Mouse (Mus musculus) liver, embryonic 14.5 days (tissue): ENCODE results near the gene Ino80b. TPM values are rescaled to one million over a fixed set of nuclear protein-coding genes. Genes with fewer than 3 reads are reported as not detected.

ENCODE experiments used
- ATAC-seq: fragments of 200-750 bp; cut with Nextera tagmentation; 2 replicates; pipeline ENCODE4 v1.8.0; 2017; ENCODE audit warnings: moderate number of reproducible peaks, mild to moderate bottlenecking, moderate library complexity; ENCODE audit not compliant: insufficient read depth
- DNase-seq, 3 experiments: peaks; one replicate each; pipeline ENCODE4 v3.0.0-alpha.2; 2012 to 2013; ENCODE audit warnings: low read depth in 3 of 3, low spot score in 3 of 3
- H3K27ac ChIP-seq: fragments of 300-500 bp; sonication (generic); 2 replicates; pipeline ENCODE4 v1.5.1; 2014; ENCODE audit warnings: moderate library complexity, mild to moderate bottlenecking, control low read depth, inconsistent platforms
- H3K27me3 ChIP-seq: fragments of 300-500 bp; sonication (generic); 2 replicates; pipeline ENCODE4 v1.6.1; 2014; ENCODE audit warnings: mild to moderate bottlenecking, low read length, moderate library complexity; ENCODE audit not compliant: control insufficient read depth, insufficient read depth
- H3K36me3 ChIP-seq: fragments of 300-500 bp; sonication (generic); replicated peaks from 2 replicates; pipeline ENCODE4 v1.6.1; 2014; ENCODE audit warnings: low read depth; ENCODE audit not compliant: control insufficient read depth, insufficient read depth
- H3K4me1 ChIP-seq, 2 experiments: fragments of 200-500 bp in 1 of 2; fragments of 300-500 bp in 1 of 2; sonication (generic) in 1 of 2; replicated peaks; 2 replicates each; pipeline ENCODE4 v1.6.1; 2012 to 2014; ENCODE audit warnings: antibody characterized with exemption in 1 of 2, inconsistent platforms in 1 of 2, low read length in 1 of 2; ENCODE audit not compliant: control insufficient read depth in 2 of 2, insufficient read depth in 2 of 2
- H3K4me2 ChIP-seq: fragments of 300-500 bp; sonication (generic); 2 replicates; pipeline ENCODE4 v1.6.1; 2014; ENCODE audit warnings: low read depth, mild to moderate bottlenecking, control low read depth, moderate library complexity
- H3K4me3 ChIP-seq, 2 experiments: fragments of 200-500 bp in 1 of 2; fragments of 300-500 bp in 1 of 2; sonication (generic) in 1 of 2; 2 replicates each; pipeline ENCODE4 v1.5.1; 2012 to 2014; ENCODE audit warnings: low read depth in 2 of 2, low read length in 2 of 2, mild to moderate bottlenecking in 2 of 2, control low read depth in 1 of 2, inconsistent platforms in 1 of 2, moderate library complexity in 1 of 2; ENCODE audit not compliant: insufficient read depth in 1 of 2
- H3K9ac ChIP-seq: fragments of 300-500 bp; sonication (generic); replicated peaks from 2 replicates; pipeline ENCODE4 v1.6.1; 2014; ENCODE audit warnings: mild to moderate bottlenecking, control low read depth, moderate library complexity
- H3K9me3 ChIP-seq: fragments of 300-500 bp; sonication (generic); 2 replicates; pipeline ENCODE4 v1.6.1; 2016; ENCODE audit warnings: low read length, mixed read lengths; ENCODE audit not compliant: control insufficient read depth
- CTCF ChIP-seq: IDR thresholded peaks from 2 replicates; pipeline ENCODE4 v1.5.1; 2016; ENCODE audit warnings: antibody characterized with exemption, low read depth, control low read depth
- EP300 ChIP-seq: IDR thresholded peaks from 2 replicates; pipeline ENCODE4 v1.6.1; 2016; ENCODE audit warnings: antibody characterized with exemption, low read depth
- WGBS: fragments of 180-500 bp; shearing (Covaris S2); extraction: QIAGEN DNeasy Blood & Tissue Kit; methylation state at CpG from one replicate; pipeline ENCODE4 v1.1.7; 2014; ENCODE audit not compliant: insufficient replicate concordance; 5-methylcytosine and 5-hydroxymethylcytosine counted together
- polyA plus RNA-seq, 2 experiments: library from polyadenylated mRNA; depleted of rRNA in 1 of 2; stranded (reverse) in 1 of 2; unstranded in 1 of 2; fragments of >200 nt; fragmentation: Nextera tagmentation in 1 of 2; extraction: Ambion mirVana in 1 of 2; gene quantifications; 2 replicates each; pipeline versions ENCODE4 v1.2.1 to v1.2.3; 2012 to 2014

Ino80b gene
- polyA plus RNA-seq, 2 experiments: 4.4 to 11.6 TPM

- Histone ChIP-seq H3K27me3 (no peaks in the 10 kb centered on the region), H3K4me2 (peak overlapping the region; percentile 96), H3K27ac (no peak overlapping the region), H3K9me3 (no peaks in the 10 kb centered on the region), H3K36me3 (no peaks in the 10 kb centered on the region), H3K4me3 (no peak overlapping the region; a peak in 1 of 4 replicates), H3K4me1 (peaks cover 20 to 30% of the 10 kb centered on the region in 2 experiments), H3K9ac (no peak overlapping the region)
- ATAC-seq (no peak), DNase-seq (no peak)
- WGBS: 90% methylated on average over 5 of the region's 5 CpGs
- TF ChIP-seq CTCF (no peak), EP300 (no peak)
Observed at GRCm38 (mm10) chr6:83122961-83123360, 2.3 kb downstream of the Ino80b start.

DNA sequence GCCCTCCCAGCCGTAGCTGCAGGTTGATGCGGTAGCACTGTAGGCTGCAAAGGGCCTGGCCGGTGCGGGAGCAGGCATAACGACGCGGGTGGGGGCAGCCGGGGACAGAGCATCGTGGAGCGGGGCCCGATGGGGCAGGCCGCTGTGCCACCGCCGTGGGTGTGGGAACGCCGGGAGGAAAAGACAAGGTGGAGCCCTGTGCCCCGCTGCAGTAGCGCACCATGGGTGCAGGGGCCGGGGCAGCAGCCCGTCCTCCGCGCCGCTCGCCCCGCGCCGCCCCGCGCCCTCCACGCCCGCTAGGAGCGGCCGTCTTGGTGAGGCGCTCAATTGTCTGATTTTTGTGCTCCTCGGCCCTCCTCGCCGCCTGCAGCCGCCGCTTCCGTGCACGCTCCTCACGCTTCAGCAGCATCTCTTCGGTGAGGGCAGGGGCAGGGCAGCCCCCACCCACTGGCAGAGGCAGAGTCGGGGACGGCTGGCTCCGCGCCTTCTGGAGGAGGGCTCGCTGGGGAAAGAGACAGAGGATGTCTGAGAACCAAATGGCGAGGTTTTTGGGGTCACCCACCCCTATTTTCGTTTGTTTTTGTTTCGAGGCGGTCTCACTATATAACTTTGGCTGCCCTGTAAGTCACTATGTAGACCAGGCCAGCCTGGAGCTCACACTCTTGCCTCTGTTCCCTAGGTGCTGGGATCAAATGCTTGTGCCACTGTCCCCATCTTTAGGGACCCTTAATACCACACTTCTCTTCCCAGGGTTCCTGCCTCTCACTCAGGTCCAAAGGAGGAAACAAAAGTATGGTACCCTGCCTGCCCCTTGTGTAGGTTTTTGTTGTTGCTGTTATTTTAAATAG, 3.1 kb downstream of the Ino80b start:
- 3% methylated on average over 52 of the region's 52 CpGs for WGBS
- ATAC-seq (peak; percentile 46), DNase-seq (no peak)
- H3K27ac ChIP-seq: peak overlapping the region; percentile 84
- peak overlapping the region; percentile 71 for H3K9ac ChIP-seq
- peaks cover 20 to 30% of the 10 kb centered on the region in 2 experiments for H3K4me1 ChIP-seq
- peak overlapping the region; percentile 96 for H3K4me2 ChIP-seq
- no peak for TF ChIP-seq EP300
- 0 out of 2 replicates have a peak, but pooled peaks have one; percentile 15 for TF ChIP-seq CTCF
- H3K36me3 ChIP-seq: peaks cover 4% of the 10 kb centered on the region
- no peaks in the 10 kb centered on the region for H3K27me3 ChIP-seq
- peak overlapping the region; percentile 67 to 91 for H3K4me3 ChIP-seq
- H3K9me3 ChIP-seq: no peaks in the 10 kb centered on the region

GRCm38 (mm10) chr6:83120930-83121862, 4.0 kb downstream of the Ino80b start, which contains the start of gene Wbp1:
Gene Wbp1 (minus strand): TSS chr6:83121559.
- peak within 1 kb of the TSS; percentile 84 for H3K27ac ChIP-seq
- H3K4me1 ChIP-seq: peaks cover 20 to 34% of the 10 kb centered on the region in 2 experiments
- under 1% methylated on average over 38 of the region's 38 CpGs for WGBS
- H3K4me2 ChIP-seq: peak within 1 kb of the TSS; percentile 96
- peak within 1 kb of the TSS; percentile 82 for H3K9ac ChIP-seq
- H3K36me3 ChIP-seq: peaks cover 4% of the 10 kb centered on the region
- no peaks in the 10 kb centered on the region for H3K27me3 ChIP-seq
- H3K9me3 ChIP-seq: no peaks in the 10 kb centered on the region
- H3K4me3 ChIP-seq: peak within 1 kb of the TSS; percentile 67 to 91
- ATAC-seq (peak; percentile 92), DNase-seq (peak; percentile 98 to 99 (median 99))
- TF ChIP-seq CTCF (0 out of 2 replicates have a peak, but pooled peaks have one; percentile 7), EP300 (no peak)

GRCm38 (mm10) chr6:83119734-83120051, 5.5 kb downstream of the Ino80b start:
- no peak overlapping the region; the same call in 1 of the 2 replicates for H3K27ac ChIP-seq
- no peak for ATAC-seq

More at GRCm38 (mm10) chr6:83119734-83120051, 5.5 kb downstream of the Ino80b start:
- no peak for TF ChIP-seq EP300
- no peak for TF ChIP-seq CTCF
- peak overlapping the region; percentile 96 for H3K4me2 ChIP-seq
- no peaks in the 10 kb centered on the region for H3K27me3 ChIP-seq
- WGBS: 76% methylated on average over 7 of the region's 7 CpGs
- peak overlapping the region; percentile 6; the same call in 1 of the 2 replicates for H3K9ac ChIP-seq
- H3K9me3 ChIP-seq: no peaks in the 10 kb centered on the region
- H3K36me3 ChIP-seq: peaks cover 4% of the 10 kb centered on the region
- peaks cover 22 to 30% of the 10 kb centered on the region in 2 experiments for H3K4me1 ChIP-seq
- no peak for DNase-seq
- H3K4me3 ChIP-seq: no peak overlapping the region
